Mouse (Mus musculus): Measurements from ENCODE around the gene Tbl3. TPM values are rescaled to one million over a fixed set of nuclear protein-coding genes. Genes with fewer than 3 reads are reported as not detected.
"Not testable (repeated sequence)": the region's sequence is repeated elsewhere in the genome, so short reads cannot be mapped to it uniquely, and the experiment has no call there.

Tbl3 gene
- total RNA-seq, 4 experiments from 2014 or later, result 14.4 to 21.6 (median 17.3) TPM

- DNase-seq (ENCODE audit: low spot score), result no peak
Observed at GRCm38 (mm10) chr17:24727618-24728017, 20.2 kb upstream of the Tbl3 start, which contains the start of gene Rpl3l. Gene Rpl3l, plus strand, starts transcription at chr17:24727820.

DNA sequence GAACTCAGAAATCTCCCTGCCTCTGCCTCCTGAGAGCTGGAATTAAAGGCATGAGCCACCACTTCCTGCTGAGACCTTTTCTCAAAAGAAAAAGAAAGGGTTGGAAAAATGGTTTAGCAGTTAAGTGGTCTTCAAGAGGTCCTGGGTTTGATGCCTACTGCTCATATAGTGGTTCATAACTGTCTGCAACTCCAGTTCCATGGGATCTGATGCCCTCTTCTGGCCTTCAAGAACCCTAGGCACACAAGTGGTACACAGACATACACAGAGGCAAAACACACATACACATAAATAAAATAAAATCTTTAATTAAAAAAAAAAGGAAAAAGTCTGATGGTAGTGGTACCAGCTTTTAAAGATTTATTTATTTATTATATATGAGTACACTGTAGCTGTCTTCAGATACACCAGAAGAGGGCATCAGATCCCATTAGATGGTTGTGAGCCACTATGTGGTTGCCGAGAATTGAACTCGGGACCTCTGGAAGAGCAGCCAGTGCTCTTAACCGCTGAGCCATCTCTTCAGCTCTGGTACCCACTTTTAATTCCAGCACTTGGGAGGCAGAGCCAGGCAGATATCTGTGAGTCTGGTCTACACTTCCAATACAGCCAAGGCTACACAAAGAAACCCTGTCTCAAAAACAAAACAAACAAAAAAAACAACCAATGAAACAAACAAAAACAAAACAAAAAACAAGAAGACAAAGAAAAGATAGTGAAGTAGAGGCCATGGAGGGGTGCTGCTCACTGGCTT, 18.4 kb upstream of the Tbl3 start:
- no peak for DNase-seq (ENCODE audit: low spot score)

- DNase-seq (ENCODE audit: low spot score), result peak; percentile 96
Observed at GRCm38 (mm10) chr17:24724184-24724583, 16.7 kb upstream of the Tbl3 start, which contains the start of gene Ndufb10. Gene Ndufb10, minus strand, starts transcription at chr17:24724478.

GRCm38 (mm10) chr17:24723881-24724180, 16.4 kb upstream of the Tbl3 start:
- DNase-seq (ENCODE audit: low spot score), result no peak

DNA sequence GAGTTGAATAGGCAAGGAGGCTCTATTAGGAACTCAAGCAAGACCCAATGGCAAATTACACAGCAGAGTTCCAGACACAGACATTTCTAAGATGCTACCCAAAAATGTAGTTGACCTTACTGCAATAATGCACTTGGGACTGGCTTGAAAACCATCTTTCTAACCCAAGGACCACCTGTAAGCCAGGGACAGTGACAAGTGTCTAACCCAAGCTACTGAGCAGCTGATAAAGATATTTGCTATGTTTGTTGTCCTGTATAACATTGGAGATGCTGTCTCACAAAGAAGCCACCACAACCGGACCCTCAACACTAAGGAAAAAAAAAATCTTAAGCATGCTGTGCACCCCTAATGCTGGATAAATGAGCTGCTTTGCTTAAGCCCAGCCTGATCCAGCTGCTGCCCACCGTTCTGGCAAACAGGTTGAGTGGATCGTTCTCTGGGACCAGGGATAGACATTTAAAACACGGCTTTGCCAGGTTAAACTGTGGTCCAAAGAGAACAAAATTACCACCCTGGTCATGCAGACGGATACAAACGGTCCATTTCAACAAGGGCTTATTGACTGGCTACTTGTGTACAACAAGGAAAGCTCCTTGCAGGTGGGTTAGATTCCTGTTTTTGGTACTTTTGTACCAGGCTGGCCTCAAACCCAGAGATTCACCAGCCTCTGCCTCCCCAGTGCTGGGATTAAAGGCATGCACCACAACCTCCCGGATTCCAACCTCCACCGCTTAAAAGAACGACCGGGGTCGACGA, 15.8 kb upstream of the Tbl3 start:
- no peak for DNase-seq (ENCODE audit: low spot score)

- no peak for DNase-seq (ENCODE audit: low spot score)
Observed at GRCm38 (mm10) chr17:24722220-24722924, 14.9 kb upstream of the Tbl3 start.

- not testable (repeated sequence) for DNase-seq (ENCODE audit: low spot score)
Observed at GRCm38 (mm10) chr17:24721383-24721955, 14.0 kb upstream of the Tbl3 start.

DNA sequence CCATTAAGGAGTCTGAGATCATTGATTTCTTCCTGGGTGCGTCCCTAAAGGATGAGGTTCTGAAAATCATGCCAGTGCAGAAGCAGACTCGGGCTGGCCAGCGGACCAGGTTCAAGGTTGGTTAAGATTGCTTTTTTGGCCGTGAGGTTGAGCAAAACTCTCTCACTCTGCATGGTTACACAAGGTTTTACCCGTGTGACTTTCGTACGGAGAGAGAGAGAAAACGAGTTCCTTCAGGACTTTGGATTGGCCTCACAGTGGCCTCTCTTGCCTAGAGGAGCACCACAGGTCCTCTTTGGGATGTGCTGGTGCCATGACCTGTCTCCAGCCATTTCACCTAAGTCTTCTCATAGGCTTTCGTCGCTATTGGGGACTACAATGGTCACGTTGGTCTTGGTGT, 13.2 kb upstream of the Tbl3 start:
- DNase-seq (ENCODE audit: low spot score), result not testable (repeated sequence)

- DNase-seq (ENCODE audit: low spot score), result peak; percentile 97
Observed at GRCm38 (mm10) chr17:24719494-24720222, 12.2 kb upstream of the Tbl3 start.

GRCm38 (mm10) chr17:24718938-24719337, 11.5 kb upstream of the Tbl3 start:
- DNase-seq (ENCODE audit: low spot score), result not testable (repeated sequence)

DNA sequence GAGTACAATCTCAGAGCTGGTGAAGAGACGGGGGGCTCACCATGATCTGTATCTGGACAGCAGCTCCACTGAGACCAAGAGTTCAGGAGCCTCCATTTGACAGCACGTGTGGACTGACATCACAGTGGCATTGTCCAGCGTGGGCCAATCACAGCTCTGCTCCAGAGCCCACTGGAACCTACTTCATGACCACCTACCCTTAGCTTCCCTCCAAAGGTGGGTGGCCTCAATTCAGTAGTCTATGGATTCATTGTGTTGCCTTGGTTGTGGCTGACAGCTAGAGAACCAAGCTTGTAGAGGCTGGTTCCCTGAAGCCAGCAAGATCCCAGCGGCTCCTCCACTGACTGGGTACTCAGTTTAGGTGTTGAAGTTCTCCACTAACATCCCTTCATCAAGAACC, 10.5 kb upstream of the Tbl3 start, which contains the start of the genes Rnf151 and Rps2:
Rnf151 (minus strand) TSS at position 121 of the 400 bp plus-strand sequence.
Rps2 (plus strand) TSS at position 174 of the 400 bp plus-strand sequence.
- no peak for DNase-seq (ENCODE audit: low spot score)

DNA sequence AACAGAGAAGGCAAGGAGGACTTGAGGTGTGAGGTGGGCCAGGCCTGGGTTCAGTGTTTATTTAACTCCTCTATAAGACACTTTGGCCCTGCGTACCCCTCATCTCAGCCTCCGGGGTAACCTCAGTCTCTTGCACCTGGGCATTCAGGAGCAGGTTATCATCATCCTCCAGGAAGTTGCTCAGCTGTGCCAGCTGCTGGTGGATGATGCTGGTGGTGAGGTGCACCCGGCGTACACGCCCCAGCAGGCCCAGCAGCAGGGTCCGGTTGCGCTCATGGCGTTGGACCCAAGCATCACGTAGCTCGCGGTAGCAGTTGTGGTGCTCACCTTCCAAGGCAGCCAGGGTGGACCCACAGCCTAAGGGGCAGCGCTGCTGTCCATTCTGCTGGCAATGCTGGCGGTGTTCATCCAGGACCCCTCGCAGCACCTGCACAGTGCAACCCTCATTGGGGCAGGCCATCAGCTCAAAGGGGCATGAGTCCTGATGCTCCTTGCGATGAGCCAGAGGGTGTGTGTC, 8.8 kb upstream of the Tbl3 start:
- DNase-seq (ENCODE audit: low spot score), result no peak

GRCm38 (mm10) chr17:24715556-24715955, 8.1 kb upstream of the Tbl3 start:
- no peak for DNase-seq (ENCODE audit: low spot score)

DNA sequence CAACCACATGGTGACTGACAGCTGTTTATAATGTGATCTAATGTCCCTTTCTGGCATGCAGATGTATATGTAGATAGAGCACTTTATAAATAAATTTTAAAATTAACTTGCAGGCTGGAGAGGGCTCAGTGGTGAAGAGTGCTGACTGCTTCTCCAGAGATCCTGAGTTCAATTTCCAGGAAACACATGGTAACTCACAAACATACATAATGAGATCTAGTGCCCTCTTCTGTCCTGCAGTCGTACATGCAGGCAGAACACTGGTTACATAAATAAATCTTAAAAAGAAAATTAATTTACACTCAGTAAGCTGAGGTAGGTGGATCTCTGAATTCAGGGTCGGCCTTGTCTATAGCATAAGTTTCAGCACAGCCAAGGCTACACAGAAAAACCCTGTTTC, 1.2 kb upstream of the Tbl3 start:
- no peak for DNase-seq (ENCODE audit: low spot score)

- DNase-seq (ENCODE audit: low spot score), result no peak
Observed at GRCm38 (mm10) chr17:24707801-24708425, 453 bp upstream of the Tbl3 start.

DNA sequence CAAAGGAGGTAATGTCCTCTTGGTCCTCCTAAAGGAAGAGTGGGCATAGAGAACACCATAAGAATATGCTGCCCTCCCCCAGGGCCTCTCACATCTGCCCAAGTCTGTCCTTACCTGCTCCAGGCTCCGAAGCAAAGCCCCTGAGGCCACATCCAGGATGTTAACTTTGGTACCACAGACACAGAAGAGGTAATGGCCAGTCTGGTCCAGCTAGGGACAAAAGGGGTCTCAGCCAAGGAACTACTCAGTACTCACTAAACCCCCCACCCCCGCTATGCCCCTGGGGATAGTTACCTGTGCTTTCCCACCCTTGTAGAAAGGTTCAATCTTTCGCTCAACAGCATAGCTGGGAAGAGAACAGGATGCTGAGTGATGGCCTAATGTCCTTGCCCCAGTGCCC, 1.6 kb downstream of the Tbl3 start:
- DNase-seq (ENCODE audit: low spot score), result no peak

GRCm38 (mm10) chr17:24701251-24701650, 6.2 kb downstream of the Tbl3 start:
- no peak for DNase-seq (ENCODE audit: low spot score)

DNA sequence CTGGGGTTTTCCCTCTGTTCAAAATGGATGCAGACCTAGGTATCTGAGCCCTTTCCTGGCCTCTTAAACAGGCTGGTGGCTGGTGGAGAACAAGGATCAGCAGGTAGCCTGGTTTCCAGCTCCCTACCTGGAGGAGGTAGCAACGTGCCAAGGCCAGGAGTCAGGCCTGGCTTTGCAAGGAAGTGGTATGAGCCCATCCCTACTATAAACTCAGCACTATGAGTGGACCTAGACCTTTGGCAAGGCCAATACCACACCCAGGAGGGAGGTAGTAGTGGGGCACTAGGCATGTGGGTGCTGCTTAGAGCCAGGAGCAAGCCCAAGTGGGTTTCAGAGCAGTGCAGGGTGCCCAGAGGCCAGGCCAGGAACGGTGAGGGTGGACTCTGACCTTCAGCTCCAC, 8.0 kb downstream of the Tbl3 start:
- no peak for DNase-seq (ENCODE audit: low spot score)

DNA sequence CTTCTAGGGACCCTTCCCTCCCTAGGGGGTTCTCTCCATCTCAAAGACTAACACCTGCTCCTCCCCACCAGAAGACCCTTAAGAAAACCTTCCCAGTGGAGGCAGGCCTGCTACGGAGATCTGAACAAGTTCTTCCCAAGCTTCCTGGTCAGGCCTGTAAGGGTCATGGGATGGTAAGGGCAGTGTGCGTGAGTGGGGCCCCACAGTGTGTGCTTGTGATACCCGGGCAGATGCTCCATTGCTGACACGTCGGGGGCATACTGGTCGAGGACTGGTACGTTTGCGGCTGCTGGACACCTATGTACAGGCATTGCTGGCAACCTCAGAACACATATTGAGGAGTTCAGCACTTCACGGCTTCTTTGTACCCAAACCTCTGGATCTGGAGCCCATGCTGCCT, 8.7 kb downstream of the Tbl3 start:
- DNase-seq (ENCODE audit: low spot score), result no peak

DNA sequence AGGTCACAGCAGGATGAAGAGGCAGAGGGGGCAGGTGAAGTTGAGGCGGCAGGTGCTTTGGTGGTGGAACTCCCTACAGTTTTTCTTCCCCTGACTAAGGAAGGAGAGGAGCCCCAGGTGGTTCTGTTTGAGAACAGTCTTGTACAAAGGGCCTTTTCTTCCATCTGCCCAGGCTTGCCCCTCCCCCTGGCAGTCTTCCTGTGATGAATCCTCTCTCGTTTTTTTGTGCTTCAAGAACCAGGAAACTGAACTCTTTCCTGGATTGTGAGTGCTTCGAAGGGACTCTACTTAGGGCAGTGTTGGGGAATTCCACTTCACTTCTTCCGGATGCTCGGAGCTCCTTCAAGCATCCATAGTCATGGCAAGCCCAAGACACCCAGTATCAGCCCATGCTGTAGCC, 9.5 kb downstream of the Tbl3 start:
- DNase-seq (ENCODE audit: low spot score), result no peak

All from heart, adult 8-10 months (tissue).